Mouse (Mus musculus) adrenal gland, postnatal 25 days (tissue): Measurements from ENCODE around the gene Cnep1r1. TPM values are rescaled to one million over a fixed set of nuclear protein-coding genes. Genes with fewer than 3 reads are reported as not detected.

ENCODE experiments used
- microRNA-seq, 2 experiments: library from miRNA; unstranded; fragments of <30 nt; microRNA quantifications; one replicate each; pipeline ENCODE4 v1.2.0; 2021
- total RNA-seq: library from RNA; stranded (reverse); gene quantifications from 2 replicates; pipeline ENCODE4 v1.2.3, GENCODE M21; 2021

Gene Cnep1r1
- total RNA-seq, 1 experiment from 2014 or later, result 34.2 TPM

Small RNA genes within 50 kb of the gene (microRNA-seq; reads per million reads assigned to microRNA genes)
- 0.36 to 0.69 reads per million in 2 experiments for gene Mir7071

Other genes with a start within 250 kb of the Cnep1r1 start
- 14.5 and 17.5 TPM in 2 replicates for gene Zfp423, start 159.2 kb upstream of the Cnep1r1 start, total RNA-seq
- 32.1 and 35.3 TPM in 2 replicates for gene Heatr3, start 19.1 kb downstream of the Cnep1r1 start, total RNA-seq
- 32.3 and 34.1 TPM in 2 replicates for gene Tent4b, start 80.4 kb downstream of the Cnep1r1 start, total RNA-seq
- 5.4 and 8.4 TPM in 2 replicates for gene Adcy7, start 153.6 kb downstream of the Cnep1r1 start, total RNA-seq
- 90.1 and 90.3 TPM in 2 replicates for gene Brd7, start 243.4 kb downstream of the Cnep1r1 start, total RNA-seq